Mouse (Mus musculus): ENCODE data around the gene Neurl4. TPM values are rescaled to one million over a fixed set of nuclear protein-coding genes. Genes with fewer than 3 reads are reported as not detected.

Neurl4 gene
- polyA plus RNA-seq, 1 experiment = 42.2 TPM

GRCm38 (mm10) chr11:69901406-69901846 lies 554 bp downstream of the Neurl4 start:
- peak; percentile 59 for TF ChIP-seq POLR2A (IDR thresholded peaks at IDR 0.05; ENCODE audit: insufficient read length, low read depth)
- TF ChIP-seq E2F4 (IDR thresholded peaks at IDR 0.05; ENCODE audit: insufficient read depth) = peak; percentile 16
- TF ChIP-seq MYOG (IDR thresholded peaks at IDR 0.05; ENCODE audit: control insufficient read depth in 1 of 3, insufficient read depth in 1 of 3, insufficient read length in 2 of 3, low read depth in 2 of 3) = peak in 1 of 3 experiments; percentile 26
- no peak for TF ChIP-seq USF1 (IDR thresholded peaks at IDR 0.05; ENCODE audit: low read depth)
- TF ChIP-seq REST (IDR thresholded peaks at IDR 0.05; ENCODE audit: insufficient read depth, insufficient read length) = no peak
- no peak for TF ChIP-seq SRF (IDR thresholded peaks at IDR 0.05; ENCODE audit: control insufficient read depth, insufficient read length, low read depth)
- no peak for TF ChIP-seq MYOD1 (IDR thresholded peaks at IDR 0.05; ENCODE audit: control insufficient read depth in 1 of 3, insufficient read length in 2 of 3, low read depth in 2 of 3)
- TF ChIP-seq TCF12 (IDR thresholded peaks at IDR 0.05; ENCODE audit: insufficient read depth, poor library complexity, severe bottlenecking) = no peak
- TF ChIP-seq CEBPB (IDR thresholded peaks at IDR 0.05; ENCODE audit: insufficient read depth, poor library complexity, severe bottlenecking) = no peak
- TF ChIP-seq TCF3 (IDR thresholded peaks at IDR 0.05; ENCODE audit: insufficient read length, low read depth) = no peak
- no peak for TF ChIP-seq MAX (IDR thresholded peaks at IDR 0.05; ENCODE audit: low read depth)
- TF ChIP-seq POLR2AphosphoS2 (IDR thresholded peaks at IDR 0.05; ENCODE audit: insufficient read length, low read depth) = peak; percentile 94
- Histone ChIP-seq H3K36me3 (ENCODE audit: control insufficient read depth, insufficient read depth) (peaks cover 17% of the 10 kb centered on the region), H3K4me3 (peak overlapping the region; percentile 85), H3K4me2 (ENCODE audit: low read depth) (peak overlapping the region; percentile 89), H3K79me2 (ENCODE audit: control insufficient read depth, insufficient read depth) (no peaks in the 10 kb centered on the region), H3ac (ENCODE audit: control insufficient read depth, insufficient read length) (peak overlapping the region; percentile 51), H3K27me3 (ENCODE audit: control insufficient read depth, insufficient read depth, insufficient read length) (no peaks in the 10 kb centered on the region)

- H3K4me3 ChIP-seq = peak overlapping the region; percentile 85
- peaks cover 20% of the 10 kb centered on the region for H3K36me3 ChIP-seq (ENCODE audit: control insufficient read depth, insufficient read depth)
- H3K4me2 ChIP-seq (ENCODE audit: low read depth) = peak overlapping the region; percentile 83
- peak overlapping the region; percentile 51 for H3ac ChIP-seq (ENCODE audit: control insufficient read depth, insufficient read length)
- H3K27me3 ChIP-seq (ENCODE audit: control insufficient read depth, insufficient read depth, insufficient read length) = no peaks in the 10 kb centered on the region
- no peaks in the 10 kb centered on the region for H3K79me2 ChIP-seq (ENCODE audit: control insufficient read depth, insufficient read depth)
- TF ChIP-seq E2F4 (IDR thresholded peaks at IDR 0.05; ENCODE audit: insufficient read depth) = no peak
- TF ChIP-seq MAX (IDR thresholded peaks at IDR 0.05; ENCODE audit: low read depth) = no peak
- TF ChIP-seq MYOG (IDR thresholded peaks at IDR 0.05; ENCODE audit: control insufficient read depth in 1 of 3, insufficient read depth in 1 of 3, insufficient read length in 2 of 3, low read depth in 2 of 3) = peak in 1 of 3 experiments; percentile 14
Observed at GRCm38 (mm10) chr11:69901993-69902392, 1.1 kb downstream of the Neurl4 start.

- TF ChIP-seq SRF (IDR thresholded peaks at IDR 0.05; ENCODE audit: control insufficient read depth, insufficient read length, low read depth) = no peak
- no peak for TF ChIP-seq REST (IDR thresholded peaks at IDR 0.05; ENCODE audit: insufficient read depth, insufficient read length)
- no peak for TF ChIP-seq MYOD1 (IDR thresholded peaks at IDR 0.05; ENCODE audit: control insufficient read depth in 1 of 3, insufficient read length in 2 of 3, low read depth in 2 of 3)
- TF ChIP-seq MYOG (IDR thresholded peaks at IDR 0.05; ENCODE audit: control insufficient read depth in 1 of 3, insufficient read depth in 1 of 3, insufficient read length in 2 of 3, low read depth in 2 of 3) = no peak
- no peak for TF ChIP-seq CEBPB (IDR thresholded peaks at IDR 0.05; ENCODE audit: insufficient read depth, poor library complexity, severe bottlenecking)
- no peak for TF ChIP-seq TCF12 (IDR thresholded peaks at IDR 0.05; ENCODE audit: insufficient read depth, poor library complexity, severe bottlenecking)
- TF ChIP-seq E2F4 (IDR thresholded peaks at IDR 0.05; ENCODE audit: insufficient read depth) = no peak
- TF ChIP-seq POLR2A (IDR thresholded peaks at IDR 0.05; ENCODE audit: insufficient read length, low read depth) = no peak
- no peak for TF ChIP-seq USF1 (IDR thresholded peaks at IDR 0.05; ENCODE audit: low read depth)
- TF ChIP-seq TCF3 (IDR thresholded peaks at IDR 0.05; ENCODE audit: insufficient read length, low read depth) = no peak
- peaks cover 30% of the 10 kb centered on the region for H3K36me3 ChIP-seq (ENCODE audit: control insufficient read depth, insufficient read depth)
Observed at GRCm38 (mm10) chr11:69902972-69903371, 2.1 kb downstream of the Neurl4 start.

GRCm38 (mm10) chr11:69904311-69904710 lies 3.4 kb downstream of the Neurl4 start:
- no peaks in the 10 kb centered on the region for H3K27me3 ChIP-seq (ENCODE audit: control insufficient read depth, insufficient read depth, insufficient read length)
- TF ChIP-seq E2F4 (IDR thresholded peaks at IDR 0.05; ENCODE audit: insufficient read depth) (no peak), MYOD1 (IDR thresholded peaks at IDR 0.05; ENCODE audit: control insufficient read depth in 1 of 3, insufficient read length in 2 of 3, low read depth in 2 of 3) (no peak), MAX (IDR thresholded peaks at IDR 0.05; ENCODE audit: low read depth) (no peak), POLR2AphosphoS2 (IDR thresholded peaks at IDR 0.05; ENCODE audit: insufficient read length, low read depth) (no peak), POLR2A (IDR thresholded peaks at IDR 0.05; ENCODE audit: insufficient read length, low read depth) (no peak), SRF (IDR thresholded peaks at IDR 0.05; ENCODE audit: control insufficient read depth, insufficient read length, low read depth) (no peak), TCF3 (IDR thresholded peaks at IDR 0.05; ENCODE audit: insufficient read length, low read depth) (no peak), USF1 (IDR thresholded peaks at IDR 0.05; ENCODE audit: low read depth) (no peak), REST (IDR thresholded peaks at IDR 0.05; ENCODE audit: insufficient read depth, insufficient read length) (no peak), TCF12 (IDR thresholded peaks at IDR 0.05; ENCODE audit: insufficient read depth, poor library complexity, severe bottlenecking) (no peak), MYOG (IDR thresholded peaks at IDR 0.05; ENCODE audit: control insufficient read depth in 1 of 3, insufficient read depth in 1 of 3, insufficient read length in 2 of 3, low read depth in 2 of 3) (no peak), CEBPB (IDR thresholded peaks at IDR 0.05; ENCODE audit: insufficient read depth, poor library complexity, severe bottlenecking) (no peak)
- no peak overlapping the region for H3ac ChIP-seq (ENCODE audit: control insufficient read depth, insufficient read length)
- H3K4me3 ChIP-seq = no peak overlapping the region
- H3K36me3 ChIP-seq (ENCODE audit: control insufficient read depth, insufficient read depth) = peaks cover 36% of the 10 kb centered on the region
- no peak overlapping the region for H3K4me2 ChIP-seq (ENCODE audit: low read depth)
- H3K79me2 ChIP-seq (ENCODE audit: control insufficient read depth, insufficient read depth) = no peaks in the 10 kb centered on the region

More at GRCm38 (mm10) chr11:69902972-69903371, 2.1 kb downstream of the Neurl4 start:
- Histone ChIP-seq H3K79me2 (ENCODE audit: control insufficient read depth, insufficient read depth) (no peaks in the 10 kb centered on the region), H3K4me3 (peak overlapping the region; percentile 85), H3ac (ENCODE audit: control insufficient read depth, insufficient read length) (no peak overlapping the region), H3K4me2 (ENCODE audit: low read depth) (peak overlapping the region; percentile 83), H3K27me3 (ENCODE audit: control insufficient read depth, insufficient read depth, insufficient read length) (no peaks in the 10 kb centered on the region)

GRCm38 (mm10) chr11:69908645-69909044 lies 7.8 kb downstream of the Neurl4 start:
- no peak overlapping the region for H3K4me2 ChIP-seq (ENCODE audit: low read depth)
- no peak overlapping the region for H3K4me3 ChIP-seq
- H3K27me3 ChIP-seq (ENCODE audit: control insufficient read depth, insufficient read depth, insufficient read length) = no peaks in the 10 kb centered on the region
- TF ChIP-seq POLR2AphosphoS2 (IDR thresholded peaks at IDR 0.05; ENCODE audit: insufficient read length, low read depth) = no peak
- TF ChIP-seq TCF3 (IDR thresholded peaks at IDR 0.05; ENCODE audit: insufficient read length, low read depth) = no peak
- TF ChIP-seq MYOD1 (IDR thresholded peaks at IDR 0.05; ENCODE audit: control insufficient read depth in 1 of 3, insufficient read length in 2 of 3, low read depth in 2 of 3) = no peak
- TF ChIP-seq CEBPB (IDR thresholded peaks at IDR 0.05; ENCODE audit: insufficient read depth, poor library complexity, severe bottlenecking) = no peak
- no peaks in the 10 kb centered on the region for H3K79me2 ChIP-seq (ENCODE audit: control insufficient read depth, insufficient read depth)
- peaks cover 58% of the 10 kb centered on the region for H3K36me3 ChIP-seq (ENCODE audit: control insufficient read depth, insufficient read depth)
- no peak overlapping the region for H3ac ChIP-seq (ENCODE audit: control insufficient read depth, insufficient read length)

Measured in myocyte (in vitro differentiated cells).